Mouse (Mus musculus) cortical plate, adult 2 months (tissue): ENCODE data around the gene Nthl1.

Source experiments
- CTCF ChIP-seq: fragments of 200-500 bp; IDR thresholded peaks from 2 replicates; pipeline ENCODE4 v1.5.1; 2011; ENCODE audit warnings: mild to moderate bottlenecking, control low read depth, low read length; ENCODE audit not compliant: insufficient read depth; ENCODE audit errors: extremely low read depth
- POLR2A ChIP-seq: fragments of 200-500 bp; IDR thresholded peaks from 2 replicates; pipeline ENCODE4 v1.6.1; 2011; ENCODE audit warnings: mild to moderate bottlenecking, low read length, control low read depth; ENCODE audit not compliant: insufficient read depth; ENCODE audit errors: extremely low read depth

- no peak for TF ChIP-seq POLR2A
- no peak for TF ChIP-seq CTCF
Observed at GRCm38 (mm10) chr17:24625472-24625871, 7.0 kb upstream of the Nthl1 start.
